Mouse (Mus musculus) right cerebral cortex, adult 2 months (tissue): ENCODE results near the gene Bdkrb1.

Source experiments
- DNase-seq, 2 experiments: peaks; one replicate each; pipeline ENCODE4 v3.0.0; 2021 to 2022; ENCODE audit warnings: low spot score in 2 of 2

Bdkrb1 gene

GRCm38 (mm10) chr12:105602581-105603210, at the start of gene Bdkrb1:
TSS of gene Bdkrb1 (plus strand) at chr12:105603085.
- DNase-seq: no peak

GRCm38 (mm10) chr12:105554151-105554772, 48.6 kb upstream of the Bdkrb1 start:
- no peak for DNase-seq

GRCm38 (mm10) chr12:105555172-105555571, 47.7 kb upstream of the Bdkrb1 start:
- DNase-seq: no peak

- DNase-seq: no peak
Measured at GRCm38 (mm10) chr12:105557250-105557925, 45.5 kb upstream of the Bdkrb1 start.

- peak; percentile 58 to 59 for DNase-seq
Measured at GRCm38 (mm10) chr12:105561007-105561534, 41.8 kb upstream of the Bdkrb1 start.

- no peak for DNase-seq
Measured at GRCm38 (mm10) chr12:105562056-105562820, 40.6 kb upstream of the Bdkrb1 start.

GRCm38 (mm10) chr12:105562936-105563680, 39.8 kb upstream of the Bdkrb1 start, which contains the start of gene Bdkrb2:
TSS of gene Bdkrb2 (plus strand) at chr12:105563226.
- DNase-seq: no peak

- no peak for DNase-seq
Measured at GRCm38 (mm10) chr12:105563726-105564275, 39.1 kb upstream of the Bdkrb1 start.

- DNase-seq: no peak
Measured at GRCm38 (mm10) chr12:105565221-105565620, 37.7 kb upstream of the Bdkrb1 start.

GRCm38 (mm10) chr12:105571867-105572266, 31.0 kb upstream of the Bdkrb1 start:
- no peak for DNase-seq

GRCm38 (mm10) chr12:105572622-105573021, 30.3 kb upstream of the Bdkrb1 start:
- DNase-seq: no peak

- no peak for DNase-seq
Measured at GRCm38 (mm10) chr12:105574356-105574755, 28.5 kb upstream of the Bdkrb1 start.

GRCm38 (mm10) chr12:105580490-105580889, 22.4 kb upstream of the Bdkrb1 start:
- no peak for DNase-seq

GRCm38 (mm10) chr12:105582486-105582885, 20.4 kb upstream of the Bdkrb1 start:
- DNase-seq: no peak

GRCm38 (mm10) chr12:105583484-105583883, 19.4 kb upstream of the Bdkrb1 start:
- DNase-seq: no peak

GRCm38 (mm10) chr12:105584851-105585250, 18.0 kb upstream of the Bdkrb1 start:
- peak; percentile 67 to 73 for DNase-seq

GRCm38 (mm10) chr12:105587526-105587925, 15.4 kb upstream of the Bdkrb1 start:
- no peak for DNase-seq

GRCm38 (mm10) chr12:105590786-105591185, 12.1 kb upstream of the Bdkrb1 start:
- DNase-seq: no peak

GRCm38 (mm10) chr12:105592361-105592761, 10.5 kb upstream of the Bdkrb1 start:
- DNase-seq: no peak

GRCm38 (mm10) chr12:105593471-105593870, 9.4 kb upstream of the Bdkrb1 start:
- no peak for DNase-seq

GRCm38 (mm10) chr12:105597135-105597534, 5.8 kb upstream of the Bdkrb1 start:
- DNase-seq: no peak
